Mouse (Mus musculus) kidney, postnatal 36 days (tissue): Measurements from ENCODE around the gene Ccl17.

Experiments
- DNase-seq, 2 experiments: peaks; one replicate each; pipeline ENCODE4 v3.0.0; 2021 to 2022; ENCODE audit warnings: mixed read lengths in 2 of 2

Ccl17 gene

DNA sequence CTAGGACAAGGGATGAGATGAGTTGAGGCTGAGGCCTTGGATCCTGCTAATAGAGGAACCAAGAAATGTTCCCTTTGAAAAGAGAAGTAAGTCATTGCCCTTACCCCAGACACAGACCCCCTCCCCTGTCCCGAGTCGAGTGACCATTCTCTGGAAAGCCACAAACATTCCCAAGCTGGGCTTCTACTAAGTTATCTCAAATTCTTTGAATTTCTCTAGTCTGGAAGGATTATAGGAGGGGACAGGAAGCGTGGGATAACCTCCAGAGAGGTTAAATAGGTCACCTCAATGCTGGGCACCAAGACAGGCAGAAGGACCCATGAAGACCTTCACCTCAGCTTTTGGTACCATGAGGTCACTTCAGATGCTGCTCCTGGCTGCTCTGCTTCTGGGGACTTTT lies at the start of gene Ccl17:
Gene Ccl17 (plus strand): TSS at position 301 of the 400 bp plus-strand sequence.
- no peak for DNase-seq

DNA sequence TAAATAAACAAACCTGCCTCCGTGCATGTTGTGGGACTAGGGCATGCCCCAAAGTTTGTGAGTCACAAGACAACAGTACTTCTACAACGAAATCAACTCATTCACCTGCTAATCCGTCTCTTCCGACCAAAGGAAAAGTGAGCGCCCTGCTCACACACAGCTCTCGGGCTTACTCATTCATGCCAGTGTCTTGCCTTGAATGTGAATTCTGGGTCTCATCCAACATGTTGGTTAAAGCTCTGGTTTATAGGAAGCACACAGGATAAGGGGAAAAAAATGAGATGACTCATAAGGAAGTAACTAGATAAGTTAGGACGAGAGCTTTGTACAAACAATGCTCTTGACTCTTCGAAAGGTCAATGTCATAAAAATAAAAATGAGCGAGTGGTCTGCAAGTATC lies 43.2 kb upstream of the Ccl17 start:
- DNase-seq: no peak

DNA sequence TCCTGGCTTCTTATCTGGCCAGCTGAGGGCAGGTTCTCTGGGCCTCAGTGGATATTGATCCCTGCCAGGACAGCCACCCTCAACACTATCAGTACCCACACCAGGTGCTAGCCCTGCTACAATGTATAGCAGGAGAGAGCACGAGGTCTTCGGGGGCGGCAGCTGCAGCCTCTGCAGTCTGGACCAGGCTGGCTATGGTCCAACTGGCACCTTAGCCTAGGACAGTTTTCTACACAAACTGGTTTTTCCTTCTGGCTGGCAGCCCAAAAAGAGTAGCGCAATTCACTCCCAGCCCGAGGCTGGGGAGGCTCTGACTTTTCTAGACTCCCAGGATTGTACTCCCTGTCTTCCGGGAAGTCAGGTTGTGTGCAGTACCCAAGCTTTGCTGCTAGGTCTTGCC lies 39.3 kb upstream of the Ccl17 start:
- DNase-seq: peak; percentile 77 to 80

DNA sequence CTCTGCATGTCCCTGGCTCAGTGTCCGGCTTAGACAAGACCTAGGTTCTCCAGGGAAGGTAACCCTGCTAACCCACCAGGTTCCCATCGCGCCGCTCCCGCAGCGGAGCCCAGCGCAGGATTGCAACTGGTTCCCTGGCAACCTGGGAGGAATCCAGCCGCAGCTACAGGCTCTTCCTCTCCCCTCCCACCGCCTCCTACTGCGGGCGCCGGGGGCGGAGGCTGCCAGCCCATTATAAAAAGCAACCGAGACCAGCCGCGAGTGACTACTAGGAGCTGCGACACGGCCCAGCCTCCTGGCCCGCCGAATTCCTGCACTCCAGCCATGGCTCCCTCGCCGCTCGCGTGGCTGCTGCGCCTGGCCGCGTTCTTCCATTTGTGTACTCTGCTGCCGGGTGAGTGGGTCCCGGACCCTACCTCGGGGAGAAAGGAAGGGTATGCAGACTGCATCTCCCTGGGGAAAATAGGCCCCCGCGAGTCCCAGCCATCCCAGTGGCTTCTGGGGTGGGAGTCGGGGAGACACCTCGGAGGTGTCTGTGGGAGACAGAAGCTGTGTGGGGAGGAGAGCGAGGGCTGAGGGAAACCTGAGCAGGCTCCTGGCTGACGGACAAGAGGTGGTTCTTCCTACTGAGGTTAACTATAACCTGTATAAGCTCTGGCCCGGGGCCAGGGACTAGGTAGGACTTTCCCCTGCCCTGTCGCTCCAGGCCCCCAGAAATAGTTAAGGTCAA lies 38.1 kb upstream of the Ccl17 start, which contains the start of gene Cx3cl1:
Gene Cx3cl1 (plus strand): TSS at position 69 of the 730 bp plus-strand sequence.
- peak; percentile 93 to 94 for DNase-seq

DNA sequence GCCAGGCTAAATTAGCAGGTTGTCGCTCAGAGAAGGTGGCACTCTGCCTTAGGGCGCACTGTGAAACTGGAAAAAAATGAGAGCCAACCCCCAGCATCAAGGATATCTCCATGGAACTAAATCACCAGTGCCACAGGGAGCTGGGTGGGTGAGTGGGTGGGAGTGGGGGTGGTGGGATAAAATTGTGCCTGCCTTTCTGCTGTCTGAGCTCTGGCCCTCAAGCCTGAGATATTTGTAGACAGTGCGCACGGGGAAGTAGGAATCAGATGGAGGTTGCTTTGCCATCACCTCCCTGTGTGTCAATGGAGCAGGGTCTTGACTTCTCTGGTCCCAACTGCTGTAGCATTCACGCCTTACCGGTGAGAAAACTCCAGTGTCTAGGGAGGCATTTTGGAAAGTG lies 37.2 kb upstream of the Ccl17 start:
- no peak for DNase-seq

DNA sequence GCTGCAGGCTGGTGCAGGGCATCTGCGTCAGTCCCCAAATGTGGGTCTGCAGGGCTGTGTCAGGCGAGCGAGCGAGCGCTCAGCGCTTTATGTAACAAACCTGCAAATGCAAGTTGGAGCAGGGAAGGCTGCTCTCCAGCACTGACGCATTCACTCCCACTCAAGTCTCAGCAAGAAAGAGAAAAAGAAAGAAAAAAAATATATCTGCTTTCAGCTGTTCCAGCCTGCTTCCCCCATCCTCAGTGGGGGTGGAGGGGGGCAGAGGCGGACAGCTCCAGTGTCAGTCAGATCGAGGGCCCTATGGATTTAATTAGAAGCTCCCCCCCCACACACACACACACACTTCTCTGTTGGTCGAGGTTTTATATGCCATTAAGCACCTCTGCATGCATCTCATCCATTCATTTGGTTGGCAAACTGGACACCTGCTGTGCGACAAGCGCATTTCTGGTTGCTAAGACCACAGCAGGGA lies 36.5 kb upstream of the Ccl17 start:
- no peak for DNase-seq

DNA sequence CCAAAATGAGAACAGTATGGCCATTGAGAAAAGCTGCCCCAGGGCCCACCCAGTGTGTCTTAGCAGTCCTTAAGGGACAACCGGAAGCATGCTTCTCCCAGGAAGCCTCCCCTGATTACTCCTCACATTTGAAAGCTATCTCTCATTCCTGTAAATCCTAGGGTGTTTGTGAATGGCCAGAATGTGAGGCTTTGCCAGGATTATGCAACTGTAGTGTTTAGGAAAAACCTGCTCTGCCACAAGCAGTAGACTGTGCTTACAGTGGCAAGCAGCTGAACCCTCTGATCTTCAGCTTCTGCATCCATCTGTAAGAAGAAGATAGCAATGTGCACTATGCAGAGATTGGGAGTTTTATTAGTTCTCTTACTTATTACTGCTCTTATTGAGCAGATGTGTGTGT lies 35.7 kb upstream of the Ccl17 start:
- no peak for DNase-seq

DNA sequence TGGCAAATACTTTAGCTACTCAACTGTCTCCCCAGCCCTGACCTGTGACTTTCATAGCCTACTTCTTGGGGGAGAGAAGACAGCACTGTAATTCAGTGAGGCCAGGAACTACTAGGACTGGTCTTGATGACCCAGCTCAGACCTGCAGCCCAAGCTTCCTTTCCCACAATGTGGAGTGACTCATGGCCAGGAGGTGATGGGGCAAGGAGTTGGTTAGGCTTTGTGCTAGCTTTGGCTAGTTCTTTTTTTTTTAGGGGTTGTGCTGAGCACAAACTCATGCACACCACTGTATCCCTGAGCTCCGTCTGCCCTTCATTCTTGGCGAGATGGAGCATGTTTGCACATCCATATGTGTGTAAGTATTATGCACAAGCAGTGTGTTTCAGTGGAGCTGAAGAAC lies 33.9 kb upstream of the Ccl17 start:
- no peak for DNase-seq

DNA sequence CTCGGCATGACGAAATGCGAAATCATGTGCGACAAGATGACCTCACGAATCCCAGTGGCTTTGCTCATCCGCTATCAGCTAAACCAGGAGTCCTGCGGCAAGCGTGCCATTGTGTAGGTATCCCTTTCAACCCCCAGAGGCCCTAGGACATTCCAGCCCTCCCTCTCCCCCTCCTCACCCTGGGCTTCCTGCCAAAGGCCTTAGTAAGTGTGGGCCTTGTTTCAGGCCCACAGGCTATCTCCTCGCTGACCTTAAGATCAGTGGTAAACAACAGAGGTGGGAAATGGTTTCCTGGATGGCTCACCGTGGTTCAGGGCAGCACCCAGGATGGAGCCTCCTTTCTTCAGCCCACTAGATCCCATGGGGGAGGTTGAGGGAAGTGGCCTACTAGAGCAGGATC lies 32.2 kb upstream of the Ccl17 start:
- DNase-seq: no peak

DNA sequence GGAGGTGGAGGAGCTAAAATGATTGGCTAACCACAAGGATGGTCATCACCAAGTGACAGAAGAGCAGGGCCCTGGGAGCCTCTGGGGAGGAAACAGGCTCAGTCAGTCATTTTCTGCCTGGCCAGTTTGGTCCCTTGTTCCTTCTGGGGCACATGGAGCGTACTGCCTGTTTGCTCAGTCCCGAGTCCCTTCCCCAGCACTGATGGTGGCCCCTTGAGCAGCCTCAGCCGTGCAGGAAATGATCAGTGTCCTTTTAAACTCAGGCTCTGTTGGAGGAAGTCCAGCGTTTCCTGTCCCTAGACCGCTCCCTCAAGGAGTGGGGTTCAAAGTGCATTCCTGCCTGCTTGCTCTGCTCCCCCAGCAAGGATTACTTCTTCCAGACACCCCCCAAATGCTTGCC lies 31.8 kb upstream of the Ccl17 start:
- peak; percentile 87 to 92 for DNase-seq

DNA sequence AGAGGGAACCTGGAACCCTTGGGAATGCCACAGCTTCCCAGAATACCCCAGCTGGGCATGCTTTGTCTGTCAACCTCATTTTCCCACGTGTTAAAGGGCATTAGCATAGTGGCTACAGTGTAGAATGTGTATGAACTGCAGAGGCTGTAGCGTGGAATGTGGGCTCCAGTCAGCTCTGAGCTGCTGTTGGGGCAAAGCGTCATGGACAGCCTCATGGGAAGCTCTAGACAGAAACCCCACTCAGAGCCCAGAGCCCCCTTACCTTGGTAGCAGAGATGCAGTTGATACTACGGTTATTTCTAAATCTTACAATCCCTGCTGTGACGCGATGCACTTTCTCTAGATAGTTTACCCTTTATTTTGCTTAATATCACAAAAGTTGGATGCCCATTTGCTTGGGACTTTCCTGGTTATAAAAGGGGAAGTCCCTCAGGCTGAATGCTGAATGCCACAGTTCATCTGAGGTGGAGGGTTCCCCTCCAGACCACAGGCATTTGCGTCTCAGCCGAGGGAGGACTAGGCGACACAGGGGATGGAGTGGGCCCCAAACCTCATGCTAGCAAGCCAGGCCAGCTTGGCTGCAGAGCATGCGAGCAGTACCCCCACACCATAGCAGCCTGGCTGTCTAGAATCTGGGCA lies 31.2 kb upstream of the Ccl17 start:
- no peak for DNase-seq

DNA sequence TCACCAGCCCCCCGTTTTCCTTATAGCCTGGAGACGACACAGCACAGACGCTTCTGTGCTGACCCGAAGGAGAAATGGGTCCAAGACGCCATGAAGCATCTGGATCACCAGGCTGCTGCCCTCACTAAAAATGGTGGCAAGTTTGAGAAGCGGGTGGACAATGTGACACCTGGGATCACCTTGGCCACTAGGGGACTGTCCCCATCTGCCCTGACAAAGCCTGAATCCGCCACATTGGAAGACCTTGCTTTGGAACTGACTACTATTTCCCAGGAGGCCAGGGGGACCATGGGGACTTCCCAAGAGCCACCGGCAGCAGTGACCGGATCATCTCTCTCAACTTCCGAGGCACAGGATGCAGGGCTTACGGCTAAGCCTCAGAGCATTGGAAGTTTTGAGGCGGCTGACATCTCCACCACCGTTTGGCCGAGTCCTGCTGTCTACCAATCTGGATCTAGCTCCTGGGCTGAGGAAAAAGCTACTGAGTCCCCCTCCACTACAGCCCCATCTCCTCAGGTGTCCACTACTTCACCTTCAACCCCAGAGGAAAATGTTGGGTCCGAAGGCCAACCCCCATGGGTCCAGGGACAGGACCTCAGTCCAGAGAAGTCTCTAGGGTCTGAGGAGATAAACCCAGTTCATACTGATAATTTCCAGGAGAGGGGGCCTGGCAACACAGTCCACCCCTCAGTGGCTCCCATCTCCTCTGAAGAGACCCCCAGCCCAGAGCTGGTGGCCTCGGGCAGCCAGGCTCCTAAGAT lies 30.5 kb upstream of the Ccl17 start:
- DNase-seq: no peak

DNA sequence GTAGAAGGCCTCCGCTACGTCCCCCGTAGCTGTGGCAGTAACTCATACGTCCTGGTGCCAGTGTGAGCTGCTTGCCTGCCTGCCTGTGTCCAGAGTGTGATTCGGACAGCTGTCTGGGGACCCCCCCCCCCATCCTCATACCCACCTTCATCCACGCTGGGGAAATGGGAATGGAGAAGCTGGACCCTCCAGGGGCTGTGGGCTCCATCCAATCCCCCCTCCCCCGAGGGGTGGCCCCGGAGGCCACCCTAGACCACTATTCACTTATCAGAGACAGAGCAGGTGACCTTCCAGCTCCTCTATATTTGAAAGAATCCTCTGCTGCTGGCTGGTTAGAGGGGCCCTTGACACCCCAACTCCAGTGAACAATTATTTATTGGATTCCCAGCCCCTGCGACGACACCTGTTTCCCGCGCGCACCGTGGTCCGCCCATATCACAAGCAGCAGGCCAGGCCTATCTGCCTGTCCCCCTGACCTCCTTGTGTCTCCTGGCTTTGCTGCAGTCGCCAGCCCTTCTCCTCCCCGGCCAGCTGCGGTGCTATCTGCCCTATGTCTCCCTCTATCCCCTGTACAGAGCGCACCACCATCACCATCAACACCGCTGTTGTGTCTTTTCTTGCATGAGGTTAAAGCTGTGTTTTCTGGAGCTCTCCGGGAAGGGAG lies 29.6 kb upstream of the Ccl17 start:
- DNase-seq: no peak

DNA sequence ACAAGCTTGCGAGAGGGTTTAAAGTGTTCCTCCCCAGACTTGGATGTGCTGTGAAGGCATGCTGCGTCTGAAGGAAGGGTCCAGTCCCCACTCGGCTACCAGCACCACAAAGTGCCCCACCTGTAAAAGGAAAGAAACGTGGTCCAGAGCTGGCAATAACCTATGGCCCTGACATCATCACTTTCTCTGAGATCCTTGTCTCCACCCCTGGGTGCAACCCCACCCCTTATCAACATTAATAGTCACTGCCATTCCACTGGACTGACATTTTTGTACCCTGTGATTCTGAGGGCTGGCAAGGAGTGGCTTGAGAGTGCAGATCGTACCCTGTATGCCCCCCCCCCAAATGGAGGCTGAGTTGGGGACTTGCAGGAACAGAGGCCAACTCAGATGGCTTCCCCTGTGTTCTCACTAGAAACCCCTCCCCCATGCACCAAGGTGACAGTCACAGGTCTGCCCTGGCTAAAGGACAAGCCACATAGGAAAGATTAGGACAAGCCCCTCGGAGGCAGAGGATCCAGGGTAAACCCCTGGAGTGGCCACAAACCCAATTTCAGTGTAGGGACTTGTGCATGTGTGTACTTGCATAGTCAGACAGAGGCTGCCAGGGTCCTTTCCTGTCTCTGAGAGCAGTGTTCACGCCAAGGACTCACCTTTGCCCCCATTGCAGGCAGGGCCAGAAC lies 29.0 kb upstream of the Ccl17 start:
- no peak for DNase-seq

DNA sequence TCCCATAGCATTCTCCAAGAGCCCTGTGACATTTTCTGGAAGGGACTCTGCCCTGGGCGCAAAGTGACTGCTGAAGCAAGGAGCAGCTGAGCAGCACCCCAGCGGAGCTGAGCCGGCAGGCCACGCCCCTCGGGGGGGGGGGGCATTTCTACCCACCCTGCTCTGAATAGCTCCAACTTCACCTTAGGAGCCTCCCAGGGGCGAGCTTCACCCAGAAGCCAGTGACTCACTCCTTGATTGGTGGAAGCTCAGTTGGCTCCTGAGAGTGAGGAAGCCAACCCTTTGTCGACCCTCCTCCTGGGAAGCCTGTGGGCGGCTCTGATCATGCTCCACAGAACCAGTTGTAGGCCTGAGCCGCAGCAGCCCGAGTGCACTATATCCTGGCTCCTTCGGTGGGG lies 28.4 kb upstream of the Ccl17 start:
- peak; percentile 88 to 93 for DNase-seq

DNA sequence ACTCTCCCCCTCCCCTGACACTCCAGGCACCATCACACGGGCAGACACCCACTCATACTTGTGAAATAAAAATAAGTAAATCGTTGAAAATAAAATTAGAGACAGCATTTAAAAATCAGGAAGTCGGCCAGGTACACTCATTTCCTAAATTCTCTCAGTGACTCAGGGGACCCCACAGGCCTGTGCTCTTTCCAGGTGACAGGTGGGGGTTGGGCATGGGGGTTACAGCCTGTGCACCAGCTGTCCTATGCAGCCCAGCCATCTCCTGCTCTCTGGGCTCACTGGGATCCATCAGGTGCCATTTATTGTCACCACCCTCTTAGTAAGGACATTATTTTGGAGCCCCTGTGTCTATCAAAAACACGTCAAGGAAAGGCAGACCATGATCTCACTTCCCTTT lies 26.4 kb upstream of the Ccl17 start:
- DNase-seq: no peak

DNA sequence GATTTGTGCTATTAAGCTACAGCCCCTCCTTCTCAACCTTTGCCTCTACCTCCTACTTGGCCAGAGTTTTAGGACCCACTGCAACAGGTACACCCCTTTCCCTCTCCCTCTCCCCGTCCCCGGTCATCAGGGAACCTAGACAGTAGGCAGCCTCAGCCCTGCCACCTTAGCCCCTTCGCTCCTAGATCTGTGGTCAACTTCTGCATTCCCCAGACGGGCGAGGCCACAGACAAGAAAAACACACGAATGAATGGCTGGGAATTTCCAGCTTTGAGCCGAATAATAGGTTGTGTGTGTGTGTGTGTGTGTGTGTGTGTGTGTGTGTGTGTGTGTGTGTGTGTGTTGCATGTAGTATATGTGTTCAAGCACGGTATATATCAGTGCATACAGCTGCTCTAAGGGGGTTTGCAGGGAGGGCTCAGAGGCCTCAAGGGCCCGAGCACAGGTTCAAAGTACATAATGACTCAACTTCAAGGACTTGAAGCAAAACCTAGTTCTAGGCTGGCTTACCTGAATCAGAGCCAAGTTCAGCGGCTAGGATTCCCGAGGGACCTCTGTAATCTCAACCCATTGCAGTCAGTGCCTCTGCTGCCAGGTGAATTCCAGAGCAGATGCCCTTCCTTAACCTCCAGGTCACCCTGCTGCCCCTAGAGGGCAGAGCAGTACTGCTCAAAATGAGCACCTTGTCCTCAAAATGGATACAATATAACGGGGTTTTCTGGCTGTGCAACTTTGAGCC lies 24.8 kb upstream of the Ccl17 start:
- DNase-seq: peak; percentile 85

DNA sequence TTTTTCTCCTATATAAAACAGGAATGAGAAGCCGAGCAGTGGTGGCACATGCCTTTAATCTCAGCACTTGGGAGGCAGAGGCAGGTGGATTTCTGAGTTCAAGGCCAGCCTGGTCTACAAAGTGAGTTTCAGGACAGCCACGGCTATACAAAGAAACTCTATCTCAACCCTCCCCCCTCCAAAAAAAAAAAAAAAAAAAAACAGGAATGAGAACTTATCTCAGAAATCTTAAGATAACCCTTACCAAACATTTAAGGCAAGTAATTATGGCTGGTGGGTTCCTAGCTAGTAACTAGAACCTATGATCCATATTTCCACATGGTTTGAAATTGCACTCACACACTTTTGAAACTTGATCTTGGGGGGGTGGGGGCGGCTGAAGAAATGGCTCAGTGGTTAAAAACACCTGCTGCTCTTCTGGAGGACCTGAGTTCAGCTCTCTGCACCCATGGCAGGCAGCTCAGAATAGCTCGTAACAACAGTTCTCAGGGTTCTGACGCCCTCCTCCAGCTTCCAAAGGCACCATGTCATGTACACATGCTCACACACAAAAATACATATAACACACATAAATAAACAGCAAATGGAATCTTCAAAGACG lies 24.2 kb upstream of the Ccl17 start:
- DNase-seq: no peak

DNA sequence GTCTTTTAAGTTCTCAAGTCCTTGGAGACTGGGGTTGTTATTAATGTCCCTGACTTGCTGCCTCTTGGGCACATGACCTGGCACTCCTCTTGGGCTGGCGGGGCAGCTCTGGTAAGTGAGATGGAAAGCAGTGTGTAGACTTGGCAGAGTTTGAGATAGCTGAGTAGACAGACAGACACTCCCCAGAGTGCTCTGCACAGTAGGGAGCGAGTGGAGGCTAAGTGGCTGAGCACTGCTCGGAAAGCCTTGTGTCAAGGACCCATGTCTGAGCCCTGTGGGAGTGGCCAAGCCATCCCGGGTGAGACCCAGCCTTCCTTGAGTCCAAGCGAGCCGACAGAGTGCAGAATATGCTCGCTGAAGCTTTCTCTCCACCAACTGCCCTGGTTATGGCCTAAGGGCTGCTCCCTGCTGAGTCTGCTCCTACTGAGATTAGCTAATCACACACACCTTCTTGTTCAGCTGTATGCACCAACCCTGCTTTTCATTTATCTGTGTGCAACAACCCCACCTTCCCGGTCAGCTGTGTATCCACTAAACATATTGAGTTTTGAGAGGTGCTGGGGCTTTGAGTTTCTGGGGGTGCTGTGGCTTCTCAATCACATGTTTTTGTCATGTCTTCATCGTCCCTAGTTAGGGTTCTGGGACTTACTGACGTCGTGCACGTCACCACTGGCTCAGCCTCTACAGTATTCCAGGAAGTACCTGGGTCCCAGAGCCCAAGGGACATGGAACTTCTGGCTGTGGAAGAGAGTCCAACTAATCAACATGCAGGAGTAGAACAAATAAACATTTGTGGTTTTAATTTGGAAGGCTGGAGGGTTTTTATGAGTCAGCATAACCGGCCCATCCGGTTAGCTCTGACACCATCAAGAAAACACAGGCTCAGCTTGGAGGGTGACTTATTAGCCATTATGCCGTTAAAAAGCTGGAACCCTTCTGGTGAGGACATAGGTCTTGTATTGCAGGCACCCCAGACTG lies 22.4 kb upstream of the Ccl17 start:
- peak; percentile 68 to 78 for DNase-seq
